Mouse (Mus musculus) embryonic facial prominence, embryonic 11.5 days (tissue): ENCODE data around the gene Isg15. TPM values are rescaled to one million over a fixed set of nuclear protein-coding genes. Genes with fewer than 3 reads are reported as not detected.

Source experiments
- ATAC-seq: fragments of 200-750 bp; cut with Nextera tagmentation; replicated peaks from 2 replicates; pipeline ENCODE4 v1.8.0; 2017; ENCODE audit warnings: low read depth; ENCODE audit not compliant: insufficient number of reproducible peaks, low FRiP score, low TSS enrichment
- DNase-seq: peaks from one replicate; pipeline ENCODE4 v3.0.0-alpha.2; 2015; ENCODE audit warnings: low spot score
- H3K27ac ChIP-seq: fragments of 300-500 bp; sonication (generic); replicated peaks from 2 replicates; pipeline ENCODE4 v1.5.1; 2014; ENCODE audit warnings: mild to moderate bottlenecking, low read depth, low read length, control low read depth
- H3K27me3 ChIP-seq: fragments of 300-500 bp; sonication (generic); 2 replicates; pipeline ENCODE4 v1.6.1; 2014; ENCODE audit warnings: mild to moderate bottlenecking, low read length, moderate library complexity, mixed read lengths; ENCODE audit not compliant: control insufficient read depth, insufficient read depth
- H3K36me3 ChIP-seq: fragments of 300-500 bp; sonication (generic); replicated peaks from 2 replicates; pipeline ENCODE4 v1.6.1; 2014; ENCODE audit warnings: low read depth, mild to moderate bottlenecking, low read length, moderate library complexity, mixed read lengths; ENCODE audit not compliant: control insufficient read depth, insufficient read depth
- H3K4me1 ChIP-seq: fragments of 300-500 bp; sonication (generic); 2 replicates; pipeline ENCODE4 v1.6.1; 2014; ENCODE audit warnings: low read length, mixed read lengths; ENCODE audit not compliant: control insufficient read depth, insufficient read depth
- H3K4me2 ChIP-seq: fragments of 300-500 bp; sonication (generic); 2 replicates; pipeline ENCODE4 v1.6.1; 2014; ENCODE audit warnings: low read depth, mild to moderate bottlenecking, control low read depth, low read length, moderate library complexity
- H3K4me3 ChIP-seq: fragments of 300-500 bp; sonication (generic); 2 replicates; pipeline ENCODE4 v1.5.1; 2014; ENCODE audit warnings: low read depth, low read length, control low read depth
- H3K9ac ChIP-seq: fragments of 300-500 bp; sonication (generic); replicated peaks from 2 replicates; pipeline ENCODE4 v1.6.1; 2014; ENCODE audit warnings: mild to moderate bottlenecking, control low read depth, low read length
- H3K9me3 ChIP-seq: fragments of 300-500 bp; sonication (generic); replicated peaks from 2 replicates; pipeline ENCODE4 v1.6.1; 2016; ENCODE audit warnings: mild to moderate bottlenecking, low read length, inconsistent platforms, mixed read lengths; ENCODE audit not compliant: control insufficient read depth
- WGBS: fragments of 180-500 bp; shearing (Covaris S2); extraction: QIAGEN DNeasy Blood & Tissue Kit; methylation state at CpG from one replicate; pipeline ENCODE4 v1.1.7; 2014; 5-methylcytosine and 5-hydroxymethylcytosine counted together
- polyA plus RNA-seq: library from polyadenylated mRNA; unstranded; fragments of >200 nt; fragmentation: Nextera tagmentation; extraction: Ambion mirVana; gene quantifications from 2 replicates; pipeline ENCODE4 v1.2.1, GENCODE M21; 2014

The Isg15 gene
- polyA plus RNA-seq, 1 experiment from 2014 or later, result 0.29 TPM

DNA sequence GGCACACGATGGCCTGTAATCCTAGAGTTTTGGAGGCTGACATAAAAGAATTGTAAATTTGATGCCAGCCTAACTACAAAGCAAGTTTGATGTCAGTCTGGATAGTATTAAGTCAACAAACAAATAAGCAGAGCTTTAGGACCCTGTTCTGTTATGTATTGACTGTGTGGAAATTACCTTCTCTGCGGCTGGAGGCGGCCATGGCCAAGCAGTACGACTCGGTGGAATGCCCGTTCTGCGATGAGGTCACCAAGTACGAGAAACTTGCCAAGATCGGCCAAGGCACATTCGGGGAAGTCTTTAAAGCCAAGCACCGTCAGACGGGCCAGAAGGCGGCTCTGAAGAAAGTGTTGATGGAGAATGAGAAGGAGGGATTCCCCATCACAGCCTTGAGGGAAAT, 12.5 kb upstream of the Isg15 start:
- ATAC-seq, result no peak
- no peak for DNase-seq
- no peak overlapping the region for H3K27ac ChIP-seq
- 95% methylated on average over 13 of the region's 13 CpGs for WGBS
- H3K9me3 ChIP-seq, result no peaks in the 10 kb centered on the region
- no peaks in the 10 kb centered on the region for H3K4me1 ChIP-seq
- no peak overlapping the region for H3K4me3 ChIP-seq
- H3K36me3 ChIP-seq, result no peaks in the 10 kb centered on the region
- H3K27me3 ChIP-seq, result no peaks in the 10 kb centered on the region
- no peak overlapping the region for H3K9ac ChIP-seq
- no peak overlapping the region for H3K4me2 ChIP-seq

- ATAC-seq, result no peak
- H3K27ac ChIP-seq, result no peak overlapping the region
- no peak overlapping the region for H3K4me3 ChIP-seq
- H3K9me3 ChIP-seq, result no peaks in the 10 kb centered on the region
- no peaks in the 10 kb centered on the region for H3K27me3 ChIP-seq
- no peak overlapping the region for H3K4me2 ChIP-seq
- no peaks in the 10 kb centered on the region for H3K36me3 ChIP-seq
- no peaks in the 10 kb centered on the region for H3K4me1 ChIP-seq
- WGBS, result 71% methylated on average over 13 of the region's 13 CpGs
- no peak for DNase-seq
- H3K9ac ChIP-seq, result no peak overlapping the region
Observed at GRCm38 (mm10) chr4:156209963-156210635, 9.5 kb upstream of the Isg15 start.

DNA sequence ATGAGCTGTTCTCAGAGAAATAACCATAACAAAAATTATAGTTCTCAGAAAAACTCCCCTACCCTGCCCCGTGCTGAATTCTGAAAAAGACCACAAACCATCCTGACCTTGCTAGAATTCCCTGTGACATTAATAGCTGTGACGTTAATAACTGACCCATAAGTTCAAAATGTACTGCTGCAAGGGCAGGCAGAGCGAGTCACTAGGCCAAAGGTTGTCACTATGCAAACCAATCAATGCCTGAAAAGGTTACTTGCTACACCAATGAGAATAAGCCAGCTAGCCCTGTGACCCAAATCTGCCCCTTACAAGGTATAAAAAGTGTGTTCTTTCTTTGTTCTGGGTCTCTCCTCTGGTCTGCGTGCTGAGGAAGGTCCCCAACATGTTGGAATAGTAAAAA, 8.3 kb upstream of the Isg15 start:
- Histone ChIP-seq H3K36me3 (no peaks in the 10 kb centered on the region), H3K27ac (no peak overlapping the region), H3K4me3 (no peak overlapping the region), H3K27me3 (peaks cover 4% of the 10 kb centered on the region; the same call in 1 of the 2 replicates), H3K9ac (no peak overlapping the region), H3K4me2 (no peak overlapping the region), H3K4me1 (no peaks in the 10 kb centered on the region; the same call in 1 of the 2 replicates), H3K9me3 (no peaks in the 10 kb centered on the region)
- ATAC-seq, result no peak
- DNase-seq, result no peak
- WGBS, result 89% methylated on average over 4 of the region's 4 CpGs

GRCm38 (mm10) chr4:156203413-156204131, 3.0 kb upstream of the Isg15 start:
- DNase-seq, result peak; percentile 48
- H3K36me3 ChIP-seq, result no peaks in the 10 kb centered on the region
- 1% methylated on average over 49 of the region's 49 CpGs for WGBS
- peak overlapping the region; percentile 40 for H3K9ac ChIP-seq
- H3K27ac ChIP-seq, result no peak overlapping the region
- 0 out of 2 replicates have a peak, but pooled peaks have one; percentile 5 for ATAC-seq
- peaks cover 9% of the 10 kb centered on the region; the same call in 1 of the 2 replicates for H3K27me3 ChIP-seq
- no peaks in the 10 kb centered on the region; the same call in none of the 2 replicates for H3K4me1 ChIP-seq
- H3K9me3 ChIP-seq, result no peaks in the 10 kb centered on the region
- H3K4me3 ChIP-seq, result peak overlapping the region; percentile 40
- peak overlapping the region; percentile 88 for H3K4me2 ChIP-seq

DNA sequence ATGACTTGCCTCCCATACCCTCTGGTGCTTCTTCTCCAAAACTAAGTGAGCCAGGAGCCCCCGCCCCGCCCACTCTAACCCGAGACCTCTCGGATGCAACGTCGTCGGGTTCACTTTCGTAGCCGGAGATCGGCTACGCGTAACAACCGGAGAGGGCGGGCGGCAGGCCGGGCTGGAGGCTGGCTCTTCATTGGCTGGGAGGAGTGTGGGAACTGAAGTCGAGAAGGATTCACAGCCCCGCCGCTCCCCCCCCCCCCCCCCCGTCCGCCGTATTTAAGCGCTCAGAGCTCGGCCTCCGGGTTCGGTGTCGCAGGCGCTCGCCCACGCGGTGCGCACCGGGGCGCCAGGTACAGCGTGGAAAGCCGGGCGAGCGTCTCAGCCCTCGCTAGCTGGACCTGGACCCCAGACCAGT, 2.4 kb upstream of the Isg15 start, which contains the start of gene AW011738:
Gene AW011738, plus strand, starts transcription at position 304 of the 412 bp plus-strand sequence.
- peak; percentile 69 for ATAC-seq
- no peaks in the 10 kb centered on the region for H3K9me3 ChIP-seq
- no peaks in the 10 kb centered on the region; the same call in none of the 2 replicates for H3K4me1 ChIP-seq
- peak within 1 kb of the TSS; percentile 88 for H3K4me2 ChIP-seq
- H3K36me3 ChIP-seq, result no peaks in the 10 kb centered on the region
- H3K27me3 ChIP-seq, result peaks cover 9% of the 10 kb centered on the region; the same call in 1 of the 2 replicates
- H3K27ac ChIP-seq, result no peak within 1 kb of the TSS
- under 1% methylated on average over 32 of the region's 39 CpGs for WGBS
- peak within 1 kb of the TSS; percentile 40 for H3K4me3 ChIP-seq
- H3K9ac ChIP-seq, result peak within 1 kb of the TSS; percentile 40
- DNase-seq, result peak; percentile 83

DNA sequence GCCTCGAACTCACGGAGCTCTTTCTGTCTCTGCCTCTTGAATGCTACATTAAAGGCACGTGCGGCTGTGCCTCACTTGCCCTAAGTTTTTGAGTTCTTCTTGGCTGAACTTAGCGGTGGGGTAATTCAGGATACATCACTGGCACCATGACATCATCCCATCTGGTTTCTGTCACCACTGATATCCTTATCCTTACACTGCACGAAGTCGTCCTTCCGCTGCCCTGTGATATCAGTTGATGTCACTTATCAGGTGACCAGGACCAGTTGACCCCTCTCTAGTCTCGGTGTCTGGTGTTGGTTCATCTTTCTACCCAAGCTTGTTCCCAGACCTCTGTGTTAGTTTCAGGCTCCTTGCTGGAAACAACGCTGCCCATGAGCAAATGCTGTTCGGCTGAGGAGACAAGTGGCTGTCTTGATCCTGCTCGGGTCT, 1.9 kb upstream of the Isg15 start:
- peak overlapping the region; percentile 40; the same call in 1 of the 2 replicates for H3K4me3 ChIP-seq
- H3K36me3 ChIP-seq, result no peaks in the 10 kb centered on the region
- H3K27me3 ChIP-seq, result peaks cover 9% of the 10 kb centered on the region; the same call in 1 of the 2 replicates
- WGBS, result 33% methylated on average over 12 of the region's 12 CpGs
- no peaks in the 10 kb centered on the region for H3K9me3 ChIP-seq
- no peak overlapping the region for H3K9ac ChIP-seq
- no peaks in the 10 kb centered on the region; the same call in none of the 2 replicates for H3K4me1 ChIP-seq
- ATAC-seq, result no peak
- H3K27ac ChIP-seq, result no peak overlapping the region
- DNase-seq, result peak; percentile 22
- peak overlapping the region; percentile 88 for H3K4me2 ChIP-seq

GRCm38 (mm10) chr4:156197829-156198205, 2.8 kb downstream of the Isg15 start:
- H3K9ac ChIP-seq, result peak overlapping the region; percentile 62
- 0% methylated on average over 21 of the region's 26 CpGs for WGBS
- H3K36me3 ChIP-seq, result no peaks in the 10 kb centered on the region; the same call in 1 of the 2 replicates
- peaks cover 3% of the 10 kb centered on the region; the same call in 1 of the 2 replicates for H3K4me1 ChIP-seq
- peak; percentile 91 for DNase-seq
- H3K4me3 ChIP-seq, result peak overlapping the region; percentile 78
- H3K27me3 ChIP-seq, result no peaks in the 10 kb centered on the region
- peak overlapping the region; percentile 95 for H3K27ac ChIP-seq
- H3K9me3 ChIP-seq, result no peaks in the 10 kb centered on the region
- H3K4me2 ChIP-seq, result peak overlapping the region; percentile 63
- peak; percentile 88 for ATAC-seq
